Mouse (Mus musculus): ENCODE measurements around the gene Dcps. TPM values are rescaled to one million over a fixed set of nuclear protein-coding genes. Genes with fewer than 3 reads are reported as not detected.
A peak's percentile ranks its signal among the peaks of the same experiment; 100 is the strongest.

Dcps gene
- polyA plus RNA-seq, 1 experiment from 2014 or later: 70.9 TPM

DNA sequence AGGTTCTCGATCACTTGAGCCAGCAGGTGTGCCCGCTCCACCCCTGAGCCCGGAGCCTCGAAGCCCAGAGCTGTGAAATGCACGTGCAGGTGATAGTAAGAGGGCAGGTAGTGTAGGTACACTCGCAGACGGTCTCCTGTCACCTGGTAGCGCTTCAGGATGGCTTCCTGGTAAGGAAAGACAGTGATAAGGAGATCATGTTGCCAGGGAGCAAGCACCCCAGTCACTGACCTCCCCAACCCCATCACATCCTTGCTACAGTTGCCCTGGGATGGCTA, 51.2 kb downstream of the Dcps start:
- Histone ChIP-seq H3K9ac (no peak overlapping the region), H3K4me1 (replicated peaks) (0 out of 2 replicates have a peak, but pooled peaks cover 4% of the 10 kb centered on the region), H3K27ac (replicated peaks) (no peak overlapping the region), H3K4me2 (no peak overlapping the region), H3K36me3 (peaks cover 41% of the 10 kb centered on the region), H3K9me3 (no peaks in the 10 kb centered on the region), H3K4me3 (no peak overlapping the region), H3K27me3 (no peaks in the 10 kb centered on the region)
- 96% methylated on average over 8 of the region's 8 CpGs for WGBS
- no peak for ATAC-seq (ENCODE audit: low read depth)

DNA sequence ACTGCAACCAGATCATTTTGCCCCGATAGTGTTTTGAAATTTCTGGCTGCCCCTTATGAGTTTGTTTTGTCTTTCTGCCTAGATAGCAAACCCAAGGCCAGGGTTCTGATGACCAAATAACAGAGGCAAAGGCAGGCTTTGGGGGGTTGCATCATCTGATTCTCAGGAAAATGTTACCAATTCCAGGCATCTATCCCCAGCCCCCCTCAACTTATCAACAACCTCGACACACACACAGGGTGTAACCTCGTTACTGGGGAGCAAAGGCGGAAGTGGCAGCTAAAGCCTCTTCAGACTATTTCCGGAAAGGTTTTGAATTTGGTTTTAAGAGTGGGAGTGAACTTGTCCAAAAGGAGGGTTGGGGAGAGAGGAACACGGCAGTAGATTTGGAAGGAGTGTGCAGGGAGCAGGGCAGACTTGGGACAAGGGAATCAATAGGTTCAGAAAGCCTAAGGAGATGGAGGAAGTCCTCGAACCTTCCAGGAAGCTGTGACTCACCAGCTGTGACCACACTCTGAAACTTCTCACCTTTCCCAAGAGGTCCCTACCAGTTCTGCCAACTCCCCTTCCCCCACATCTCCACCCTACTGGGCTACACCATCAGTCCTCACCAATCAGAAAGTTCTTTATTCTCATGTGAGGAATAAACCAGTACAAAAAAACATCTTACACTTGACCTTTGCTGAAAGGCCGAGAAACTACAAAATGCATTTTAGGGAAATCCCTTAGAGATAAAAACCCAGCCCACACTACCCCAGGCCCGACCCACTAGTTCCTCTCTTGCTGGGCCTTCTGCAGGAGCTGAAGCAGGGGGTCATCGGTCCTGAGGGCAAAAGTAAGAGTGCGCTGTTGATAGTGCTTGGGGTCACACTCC, 51.8 kb downstream of the Dcps start:
- Histone ChIP-seq H3K27me3 (no peaks in the 10 kb centered on the region), H3K4me2 (no peak overlapping the region), H3K4me3 (no peak overlapping the region), H3K27ac (replicated peaks) (no peak overlapping the region), H3K9ac (no peak overlapping the region), H3K4me1 (replicated peaks) (0 out of 2 replicates have a peak, but pooled peaks cover 4% of the 10 kb centered on the region), H3K36me3 (peaks cover 39% of the 10 kb centered on the region), H3K9me3 (no peaks in the 10 kb centered on the region)
- no peak for ATAC-seq (ENCODE audit: low read depth)
- 91% methylated on average over 11 of the region's 11 CpGs for WGBS

DNA sequence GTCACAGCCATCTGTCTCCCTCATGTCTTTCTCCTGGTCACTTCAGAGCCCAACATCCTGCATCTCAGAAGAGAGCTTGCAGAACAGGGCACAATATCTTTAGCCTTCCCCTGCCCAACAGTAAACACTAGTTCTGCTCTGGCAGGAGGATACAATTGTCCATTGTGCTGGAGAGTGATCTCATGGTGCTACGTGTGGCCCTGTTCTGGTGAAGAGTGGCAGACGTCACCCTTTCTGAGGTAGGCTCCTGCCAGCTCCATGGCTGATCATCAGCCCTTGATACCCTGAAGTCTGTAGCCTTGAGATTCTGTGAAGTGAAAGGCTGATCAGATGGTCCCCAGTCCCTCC, 52.4 kb downstream of the Dcps start:
- Histone ChIP-seq H3K9me3 (no peaks in the 10 kb centered on the region), H3K27ac (replicated peaks) (no peak overlapping the region), H3K4me2 (no peak overlapping the region), H3K4me1 (replicated peaks) (0 out of 2 replicates have a peak, but pooled peaks cover 4% of the 10 kb centered on the region), H3K36me3 (peaks cover 33% of the 10 kb centered on the region), H3K4me3 (no peak overlapping the region), H3K9ac (no peak overlapping the region), H3K27me3 (no peaks in the 10 kb centered on the region)
- no peak for ATAC-seq (ENCODE audit: low read depth)
- WGBS: 80% methylated on average over 2 of the region's 2 CpGs

DNA sequence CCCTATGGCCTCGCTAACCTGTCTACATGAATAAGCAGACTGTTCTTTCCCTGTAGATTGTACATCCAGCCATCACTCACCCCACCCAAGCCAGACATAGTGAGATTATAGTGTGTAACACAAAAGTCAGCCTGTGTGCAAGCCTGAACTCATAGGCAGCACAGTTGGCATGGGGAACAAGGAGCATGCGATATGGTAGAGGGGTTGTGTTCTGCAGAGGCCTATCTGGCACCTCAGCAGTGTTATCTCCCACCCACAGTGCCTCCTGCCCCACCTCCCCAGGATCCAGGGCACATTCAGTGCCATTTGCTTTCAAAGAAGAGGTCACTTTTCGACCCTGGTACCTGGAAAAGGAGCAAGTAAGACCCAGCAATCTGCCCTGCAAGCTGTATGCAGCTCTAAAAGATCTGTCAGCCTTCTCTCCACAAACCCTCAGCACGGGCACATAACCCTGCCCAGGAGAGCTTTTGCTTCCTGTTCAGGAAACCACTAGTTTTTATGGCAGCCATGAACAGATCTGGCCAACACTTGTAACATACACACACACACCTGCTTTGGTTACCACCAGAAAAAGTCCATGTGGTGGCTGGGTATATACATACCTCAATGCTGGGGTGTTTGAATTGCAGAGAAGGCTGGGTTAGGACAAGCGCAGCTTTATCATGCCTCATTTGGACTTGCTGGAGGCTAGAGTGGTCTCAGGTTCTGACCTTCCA, 53.2 kb downstream of the Dcps start:
- Histone ChIP-seq H3K4me3 (no peak overlapping the region), H3K9ac (no peak overlapping the region), H3K4me2 (no peak overlapping the region), H3K27me3 (no peaks in the 10 kb centered on the region), H3K4me1 (replicated peaks) (peaks cover 8% of the 10 kb centered on the region), H3K27ac (replicated peaks) (no peak overlapping the region), H3K9me3 (no peaks in the 10 kb centered on the region), H3K36me3 (peaks cover 30% of the 10 kb centered on the region)
- WGBS: 87% methylated on average over 5 of the region's 5 CpGs
- no peak for ATAC-seq (ENCODE audit: low read depth)

DNA sequence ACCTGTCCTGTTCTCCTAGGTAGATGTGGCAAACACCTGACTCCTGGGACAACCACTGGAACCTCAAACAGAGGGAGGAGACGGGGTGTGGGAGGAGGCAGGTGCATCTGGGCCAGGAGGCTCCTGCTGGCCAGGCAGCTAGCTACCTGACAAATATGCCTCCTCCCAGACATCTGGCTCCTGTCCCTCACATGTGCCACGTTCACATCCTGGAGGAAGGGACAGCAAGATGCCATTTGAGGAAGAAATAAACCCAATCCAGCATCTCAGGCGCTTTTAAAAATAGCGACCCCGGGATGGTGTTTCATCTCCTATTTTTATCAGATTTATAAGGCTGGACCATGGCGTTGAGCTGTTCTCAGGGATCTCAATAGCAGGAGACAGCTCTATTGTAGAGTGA, 56.7 kb downstream of the Dcps start, which contains the start of gene St3gal4:
TSS of gene St3gal4 (minus strand) at position 101 of the 400 bp plus-strand sequence.
- Histone ChIP-seq H3K4me2 (no peak within 1 kb of the TSS), H3K27me3 (no peaks in the 10 kb centered on the region), H3K27ac (replicated peaks) (no peak within 1 kb of the TSS), H3K9ac (no peak within 1 kb of the TSS), H3K9me3 (no peaks in the 10 kb centered on the region), H3K4me1 (replicated peaks) (peaks cover 27% of the 10 kb centered on the region), H3K4me3 (no peak within 1 kb of the TSS), H3K36me3 (peaks cover 8% of the 10 kb centered on the region; the same call in 1 of the 2 replicates)
- ATAC-seq (ENCODE audit: low read depth): no peak
- 84% methylated on average over 6 of the region's 6 CpGs for WGBS

DNA sequence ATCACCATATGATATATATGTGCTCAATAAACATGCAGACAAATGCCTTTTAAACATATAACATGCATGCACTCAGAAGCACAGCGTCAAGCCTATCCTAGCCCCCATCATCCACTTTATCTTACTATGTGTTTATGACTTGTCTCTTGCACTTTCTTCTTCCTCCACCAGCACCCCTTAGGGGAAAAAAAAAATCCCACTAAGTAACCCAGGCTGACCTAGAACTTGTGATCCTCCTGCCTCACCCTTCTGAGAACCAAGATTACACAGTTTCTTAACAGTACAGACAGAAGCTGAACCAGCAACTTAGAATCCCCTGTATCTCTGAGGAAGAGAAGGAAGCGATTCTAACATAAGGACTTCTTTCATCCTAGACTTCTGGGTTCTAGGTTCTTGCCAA, 57.3 kb downstream of the Dcps start:
- no peak overlapping the region for H3K27ac ChIP-seq (replicated peaks)
- peaks cover 27% of the 10 kb centered on the region for H3K4me1 ChIP-seq (replicated peaks)
- H3K36me3 ChIP-seq: 0 out of 2 replicates have a peak, but pooled peaks cover 2% of the 10 kb centered on the region
- H3K27me3 ChIP-seq: no peaks in the 10 kb centered on the region
- no peaks in the 10 kb centered on the region for H3K9me3 ChIP-seq
- H3K9ac ChIP-seq: no peak overlapping the region
- no peak overlapping the region for H3K4me2 ChIP-seq
- no peak for ATAC-seq (ENCODE audit: low read depth)
- no peak overlapping the region for H3K4me3 ChIP-seq
- 91% methylated on average over 2 of the region's 2 CpGs for WGBS

DNA sequence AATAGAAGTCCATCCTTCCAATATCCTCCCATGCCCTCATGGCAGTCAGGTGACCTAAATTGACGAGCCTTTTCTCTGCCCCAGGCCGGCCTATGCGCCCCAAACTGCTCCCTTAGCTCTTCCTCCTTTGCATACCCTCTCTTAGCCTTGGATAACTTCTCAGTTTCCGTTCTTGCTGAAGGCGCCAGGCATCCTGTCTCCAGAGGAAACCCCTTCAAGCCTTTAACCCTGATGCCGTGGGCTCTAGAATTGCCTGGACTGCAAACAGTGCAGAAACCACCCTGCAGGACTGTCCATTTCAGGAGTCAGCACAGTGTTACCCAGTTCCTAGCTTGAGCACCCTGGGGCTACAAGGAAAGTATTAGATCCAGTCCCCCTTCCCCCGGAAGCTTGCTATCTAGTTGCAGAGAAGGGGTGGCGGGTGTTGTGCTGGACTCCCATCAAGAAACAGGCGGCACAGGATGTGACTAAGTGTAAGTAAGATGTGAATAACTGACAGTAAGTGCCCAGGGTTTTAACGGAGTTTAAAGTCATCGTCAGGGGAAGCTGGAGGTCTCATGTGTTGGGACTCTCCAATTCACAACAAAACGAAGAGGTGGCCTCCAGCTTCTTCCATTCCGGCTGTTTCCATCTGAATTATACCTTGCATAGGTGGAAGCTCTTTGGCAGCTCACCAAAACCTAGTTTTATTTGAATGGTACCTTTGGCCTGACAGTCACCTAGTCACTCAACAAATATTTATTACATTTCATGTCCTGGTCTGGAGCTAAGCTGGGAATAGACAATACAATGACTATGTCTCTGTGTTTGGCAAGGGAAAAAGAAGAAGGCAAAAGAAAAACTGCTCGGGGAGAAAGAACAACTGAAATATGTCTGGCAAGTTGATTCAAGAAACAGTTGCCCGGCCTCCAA, 58.2 kb downstream of the Dcps start:
- peak; percentile 21 for ATAC-seq (ENCODE audit: low read depth)
- Histone ChIP-seq H3K9me3 (no peaks in the 10 kb centered on the region), H3K4me2 (peak overlapping the region; percentile 80), H3K27ac (replicated peaks) (peak overlapping the region; percentile 81), H3K9ac (peak overlapping the region; percentile 81), H3K27me3 (no peaks in the 10 kb centered on the region), H3K36me3 (no peaks in the 10 kb centered on the region), H3K4me1 (replicated peaks) (peaks cover 27% of the 10 kb centered on the region), H3K4me3 (peak overlapping the region; percentile 65)
- 31% methylated on average over 15 of the region's 15 CpGs for WGBS

DNA sequence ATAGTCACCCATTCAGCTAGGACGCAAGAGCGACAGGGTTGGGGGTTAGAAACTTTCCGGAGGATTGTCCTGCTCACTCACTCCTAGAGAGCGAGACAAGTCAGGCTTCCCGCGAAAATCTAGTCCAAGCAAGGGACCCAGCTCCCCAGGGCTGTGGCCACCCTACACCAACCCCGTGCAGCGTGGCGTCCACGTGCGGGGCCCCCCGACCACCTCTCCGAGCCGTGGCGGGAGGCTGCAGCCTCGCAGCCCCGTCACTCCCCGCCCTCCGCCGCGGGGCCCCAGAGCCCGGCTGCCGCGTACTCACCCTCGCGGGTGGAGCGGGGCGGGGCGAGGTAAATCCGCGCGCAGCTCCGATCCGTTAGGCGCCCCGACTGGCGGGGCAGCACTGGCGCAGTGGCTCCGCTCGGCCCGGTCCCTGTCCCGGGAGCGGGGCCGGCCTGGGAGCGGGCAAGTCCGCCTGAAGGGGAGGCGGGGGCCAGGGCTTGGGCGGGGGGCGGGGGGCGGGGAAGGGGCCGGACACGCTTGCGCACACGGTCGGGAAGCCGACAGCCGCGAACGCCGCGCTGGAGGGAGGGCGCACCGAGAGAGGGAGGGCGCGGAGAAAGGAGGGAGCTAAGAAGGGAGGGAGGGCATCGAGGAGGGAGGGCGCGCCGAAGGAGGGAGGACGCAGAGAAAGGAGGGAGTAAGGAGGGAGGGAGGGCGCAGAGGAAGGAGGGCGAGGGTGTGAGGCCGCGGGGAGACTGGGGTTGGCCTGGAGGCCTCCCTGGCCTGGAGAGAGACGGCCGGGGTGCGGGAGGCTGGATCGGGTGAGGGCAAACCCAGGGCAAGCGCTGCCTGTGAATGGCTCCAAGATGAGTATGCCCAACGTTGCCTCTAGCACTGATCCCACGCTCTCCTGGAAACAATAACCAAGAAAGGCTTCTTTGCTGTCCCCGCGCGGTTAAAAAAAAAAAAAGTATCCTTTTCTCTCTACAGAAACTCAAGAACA, 59.2 kb downstream of the Dcps start:
- Histone ChIP-seq H3K4me2 (peak overlapping the region; percentile 80), H3K27ac (replicated peaks) (peak overlapping the region; percentile 81), H3K36me3 (no peaks in the 10 kb centered on the region), H3K4me3 (peak overlapping the region; percentile 65), H3K4me1 (replicated peaks) (peaks cover 35% of the 10 kb centered on the region), H3K9ac (peak overlapping the region; percentile 81), H3K27me3 (no peaks in the 10 kb centered on the region), H3K9me3 (no peaks in the 10 kb centered on the region)
- under 1% methylated on average over 79 of the region's 84 CpGs for WGBS
- peak; percentile 92 for ATAC-seq (ENCODE audit: low read depth)

DNA sequence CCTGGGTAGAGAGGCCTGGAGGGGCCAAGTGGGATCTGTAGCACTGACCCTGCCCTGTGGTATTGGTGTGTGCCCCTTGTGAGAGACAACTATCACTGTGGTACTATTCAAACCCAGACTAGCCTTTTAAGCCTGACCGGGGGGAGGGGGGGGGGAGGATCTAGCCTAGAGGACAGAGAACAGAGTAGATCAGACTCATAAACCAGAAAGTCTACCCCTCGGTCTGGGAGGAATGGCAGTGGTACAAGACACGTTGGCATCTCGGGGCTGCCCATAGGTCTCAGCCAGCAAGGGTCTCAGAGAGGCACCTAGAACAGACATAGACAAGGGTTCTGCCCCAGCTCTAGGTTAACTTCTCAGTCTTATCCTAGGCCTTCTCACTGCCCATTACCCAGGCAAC, 60.1 kb downstream of the Dcps start:
- peak overlapping the region; percentile 80 for H3K4me2 ChIP-seq
- no peak overlapping the region for H3K27ac ChIP-seq (replicated peaks)
- peaks cover 33% of the 10 kb centered on the region for H3K4me1 ChIP-seq (replicated peaks)
- H3K27me3 ChIP-seq: no peaks in the 10 kb centered on the region
- no peaks in the 10 kb centered on the region for H3K36me3 ChIP-seq
- H3K9me3 ChIP-seq: no peaks in the 10 kb centered on the region
- H3K4me3 ChIP-seq: peak overlapping the region; percentile 65
- 48% methylated on average over 4 of the region's 4 CpGs for WGBS
- peak overlapping the region; percentile 81 for H3K9ac ChIP-seq
- peak; percentile 1; the same call in 1 of the 2 replicates for ATAC-seq (ENCODE audit: low read depth)

DNA sequence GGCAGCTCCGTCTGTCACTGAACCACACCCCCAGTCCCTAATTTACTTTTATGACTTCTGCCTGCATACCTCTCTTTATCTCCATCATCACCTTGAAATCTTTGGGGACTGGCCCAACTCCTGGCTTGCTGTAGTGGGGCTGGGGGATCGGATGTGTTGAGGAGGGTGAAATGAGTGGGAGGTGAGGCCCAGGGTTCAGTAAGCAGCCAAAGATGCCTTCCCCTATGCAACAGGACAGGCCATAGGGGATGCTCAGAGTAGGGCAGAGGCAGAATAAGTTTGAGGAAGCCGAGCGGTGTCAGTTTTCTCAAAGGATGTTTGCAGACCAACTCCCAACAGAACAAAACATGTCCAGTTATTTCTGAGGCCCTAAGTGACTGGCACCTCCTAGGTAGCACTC, 60.6 kb downstream of the Dcps start:
- no peaks in the 10 kb centered on the region for H3K36me3 ChIP-seq
- peak overlapping the region; percentile 80 for H3K4me2 ChIP-seq
- H3K4me1 ChIP-seq (replicated peaks): peaks cover 33% of the 10 kb centered on the region
- no peak overlapping the region for H3K27ac ChIP-seq (replicated peaks)
- 0 out of 2 replicates have a peak overlapping the region, but pooled peaks have one; percentile 81 for H3K9ac ChIP-seq
- ATAC-seq (ENCODE audit: low read depth): no peak
- no peaks in the 10 kb centered on the region for H3K9me3 ChIP-seq
- WGBS: 45% methylated on average over 4 of the region's 4 CpGs
- H3K4me3 ChIP-seq: peak overlapping the region; percentile 65
- H3K27me3 ChIP-seq: no peaks in the 10 kb centered on the region

DNA sequence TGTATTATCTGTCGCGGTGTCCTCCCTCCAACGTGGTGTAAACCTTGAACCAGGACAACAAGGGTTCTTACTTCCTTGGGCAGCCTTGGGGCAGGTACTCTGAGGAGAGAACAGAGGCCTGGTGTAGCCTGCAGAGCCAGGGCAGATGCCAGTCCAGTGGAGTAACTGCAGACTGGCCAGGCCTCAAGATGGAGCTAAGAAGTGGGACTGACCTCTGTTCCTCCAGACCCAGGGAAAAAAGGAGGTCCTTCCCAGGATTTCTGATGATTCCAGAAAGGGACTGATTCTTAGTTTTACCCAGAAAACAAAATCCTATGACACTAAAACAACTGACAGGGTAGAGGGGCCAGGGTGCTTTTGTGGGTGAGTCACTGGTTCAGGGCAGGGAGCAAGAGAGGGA, 61.6 kb downstream of the Dcps start:
- H3K27ac ChIP-seq (replicated peaks): no peak overlapping the region
- no peaks in the 10 kb centered on the region for H3K36me3 ChIP-seq
- H3K9ac ChIP-seq: no peak overlapping the region
- no peaks in the 10 kb centered on the region for H3K9me3 ChIP-seq
- H3K27me3 ChIP-seq: no peaks in the 10 kb centered on the region
- no peak for ATAC-seq (ENCODE audit: low read depth)
- H3K4me3 ChIP-seq: no peak overlapping the region
- H3K4me1 ChIP-seq (replicated peaks): peaks cover 38% of the 10 kb centered on the region
- 87% methylated on average over 3 of the region's 3 CpGs for WGBS
- no peak overlapping the region for H3K4me2 ChIP-seq
